13 mouse cellular contexts compared by ENCODE assay signal in genomic region chr5:83518661-83519060, GRCm38 (mm10).
DNase-seq lines count a peak whose midpoint lies in the region; ATAC-seq and TF ChIP-seq lines count a peak whose summit lies in the region.
"Had no signal": no experiment of that assay in that cellular context is flagged by ENCODE, and none has a peak within 500 bp of the region (broad histone marks: within the 10 kb centered on the region; RNA-seq: fewer than 3 reads in every experiment).

No protein-coding gene starts in this region.

- H3K9me3 ChIP-seq in lung, postnatal 0 days (ENCODE audit: low read length): no peaks in the 10 kb centered on the region
- no peaks in the 10 kb centered on the region for H3K9me3 ChIP-seq in stomach, postnatal 0 days (ENCODE audit: control insufficient read depth, low read length)
- H3K9me3 ChIP-seq: embryonic facial prominence, embryonic 12.5 days had no signal

- no peaks in the 10 kb centered on the region for H3K36me3 ChIP-seq in lung, postnatal 0 days (ENCODE audit: insufficient read depth, low read length)
- no peaks in the 10 kb centered on the region for H3K36me3 ChIP-seq in stomach, postnatal 0 days (ENCODE audit: control insufficient read depth, insufficient read depth, low read length)
- H3K36me3 ChIP-seq: embryonic facial prominence, embryonic 12.5 days had no signal

- H3K9ac ChIP-seq in lung, postnatal 0 days (replicated peaks; ENCODE audit: low read depth): no peak overlapping the region
- H3K9ac ChIP-seq in stomach, postnatal 0 days (ENCODE audit: low read length): no peak overlapping the region
- H3K9ac ChIP-seq: embryonic facial prominence, embryonic 12.5 days had no signal

- TF ChIP-seq EP300 in lung, postnatal 0 days (IDR thresholded peaks at IDR 0.05): no peak
- TF ChIP-seq EP300 in stomach, postnatal 0 days (optimal IDR thresholded peaks at IDR 0.05): no peak

- peak; percentile 67; the same call in 1 of the 2 replicates for ATAC-seq in frontal cortex, adult (ENCODE audit: low TSS enrichment)
- no peak for ATAC-seq in lung, postnatal 0 days
- ATAC-seq in stomach, postnatal 0 days (ENCODE audit: low FRiP score, low TSS enrichment): no peak

- no peaks in the 10 kb centered on the region for H3K4me1 ChIP-seq in lung, postnatal 0 days (ENCODE audit: insufficient read depth, low read depth, low read length)
- no peaks in the 10 kb centered on the region for H3K4me1 ChIP-seq in stomach, postnatal 0 days (replicated peaks; ENCODE audit: control insufficient read depth, insufficient read depth)
- H3K4me1 ChIP-seq: embryonic facial prominence, embryonic 12.5 days had no signal

- peak; percentile 43 for TF ChIP-seq CTCF in lung, postnatal 0 days (IDR thresholded peaks at IDR 0.05)
- peak; percentile 67 for TF ChIP-seq CTCF in stomach, postnatal 0 days (IDR thresholded peaks at IDR 0.05; ENCODE audit: low read depth)

- no peak overlapping the region for H3K4me2 ChIP-seq in lung, postnatal 0 days (replicated peaks; ENCODE audit: low read depth, low read length)
- no peak overlapping the region for H3K4me2 ChIP-seq in stomach, postnatal 0 days (replicated peaks; ENCODE audit: low read depth)
- H3K4me2 ChIP-seq: embryonic facial prominence, embryonic 12.5 days had no signal

- H3K4me3 ChIP-seq in lung, postnatal 0 days (ENCODE audit: low read depth, low read length): no peak overlapping the region
- H3K4me3 ChIP-seq in stomach, postnatal 0 days (ENCODE audit: low read depth, low read length): no peak overlapping the region
- H3K4me3 ChIP-seq: embryonic facial prominence, embryonic 12.5 days; myocyte had no signal

- no peaks in the 10 kb centered on the region for H3K27me3 ChIP-seq in lung, postnatal 0 days (replicated peaks; ENCODE audit: insufficient read depth, low read length)
- H3K27me3 ChIP-seq in stomach, postnatal 0 days (ENCODE audit: control insufficient read depth, insufficient read depth, low read length): no peaks in the 10 kb centered on the region
- H3K27me3 ChIP-seq: embryonic facial prominence, embryonic 12.5 days had no signal

- no peak overlapping the region for H3K27ac ChIP-seq in lung, postnatal 0 days (ENCODE audit: low read length)
- H3K27ac ChIP-seq in stomach, postnatal 0 days (replicated peaks): no peak overlapping the region
- H3K27ac ChIP-seq: embryonic facial prominence, embryonic 12.5 days had no signal

- no peak for DNase-seq in frontal cortex, postnatal 25 days (ENCODE audit: low spot score in 2 of 2)
- DNase-seq in lung, postnatal 0 days (ENCODE audit: low spot score): peak; percentile 29
- no peak for DNase-seq in lung, postnatal 25 days (ENCODE audit: low spot score)
- peak; percentile 43 for DNase-seq in brain, adult 2 months (ENCODE audit: low read depth, low spot score)
- no peak for DNase-seq in stomach, postnatal 0 days (ENCODE audit: low spot score)
- DNase-seq in layer of hippocampus, postnatal 10 days (ENCODE audit: low spot score in 2 of 2): no peak
- DNase-seq in heart, adult 8-10 months (ENCODE audit: low spot score): no peak
- DNase-seq: gastrocnemius, postnatal 25 days; lung, adult 18-20 months; right cerebral cortex, postnatal 25 days had no signal

- 69% methylated on average over 1 of the region's 1 CpGs for WGBS in lung, postnatal 0 days
- 64% methylated on average over 1 of the region's 1 CpGs for WGBS in stomach, postnatal 0 days

Comparison
In these comparisons a context has a peak if more than half of its experiments do, and no peak if none do; other contexts are left out.
1. DNase-seq: peak in lung, postnatal 0 days (single experiment) and brain, adult 2 months (single experiment); none in frontal cortex, postnatal 25 days (0 of 2), lung, postnatal 25 days (single experiment), stomach, postnatal 0 days (single experiment), layer of hippocampus, postnatal 10 days (0 of 2) and heart, adult 8-10 months (single experiment).